Mouse (Mus musculus) forelimb bud, embryonic 11.5 days (tissue): ENCODE results near the gene Ttc37.

Experiments used
- DNase-seq: peaks from one replicate; pipeline ENCODE4 v3.0.0-alpha.2; 2012; ENCODE audit warnings: low read depth, low spot score

The Ttc37 gene

GRCm38 (mm10) chr13:76098493-76099303 lies at the start of gene Ttc37, which contains the start of gene Arsk:
Ttc37 (plus strand) TSS chr13:76098734.
Arsk (minus strand) TSS chr13:76098660.
- peak; percentile 98 for DNase-seq

- peak; percentile 21 for DNase-seq
Observed at GRCm38 (mm10) chr13:76055391-76056232, 42.9 kb upstream of the Ttc37 start.

- peak; percentile 80 for DNase-seq
Observed at GRCm38 (mm10) chr13:76056261-76056724, 42.2 kb upstream of the Ttc37 start.

GRCm38 (mm10) chr13:76056896-76057266 lies 41.7 kb upstream of the Ttc37 start, which contains the start of gene Gpr150:
Gpr150 (minus strand) TSS chr13:76056996.
- DNase-seq = no peak

GRCm38 (mm10) chr13:76057267-76058069 lies 41.1 kb upstream of the Ttc37 start:
- DNase-seq = no peak

- DNase-seq = no peak
Observed at GRCm38 (mm10) chr13:76059591-76059990, 38.9 kb upstream of the Ttc37 start.

- DNase-seq = no peak
Observed at GRCm38 (mm10) chr13:76062126-76062525, 36.4 kb upstream of the Ttc37 start.

GRCm38 (mm10) chr13:76062569-76062968 lies 36.0 kb upstream of the Ttc37 start:
- no peak for DNase-seq

- DNase-seq = no peak
Observed at GRCm38 (mm10) chr13:76063548-76063947, 35.0 kb upstream of the Ttc37 start.

- DNase-seq = no peak
Observed at GRCm38 (mm10) chr13:76064363-76064945, 34.1 kb upstream of the Ttc37 start.

- no peak for DNase-seq
Observed at GRCm38 (mm10) chr13:76074323-76074722, 24.2 kb upstream of the Ttc37 start.

- DNase-seq = peak; percentile 55
Observed at GRCm38 (mm10) chr13:76098116-76098492, 430 bp upstream of the Ttc37 start.

- no peak for DNase-seq
Observed at GRCm38 (mm10) chr13:76101989-76102388, 3.5 kb downstream of the Ttc37 start.

GRCm38 (mm10) chr13:76109069-76109824 lies 10.7 kb downstream of the Ttc37 start:
- DNase-seq = no peak

- no peak for DNase-seq
Observed at GRCm38 (mm10) chr13:76128799-76129198, 30.3 kb downstream of the Ttc37 start.

GRCm38 (mm10) chr13:76132415-76132814 lies 33.9 kb downstream of the Ttc37 start:
- no peak for DNase-seq

- DNase-seq = no peak
Observed at GRCm38 (mm10) chr13:76138862-76139261, 40.3 kb downstream of the Ttc37 start.

GRCm38 (mm10) chr13:76141117-76141808 lies 42.7 kb downstream of the Ttc37 start:
- no peak for DNase-seq

- no peak for DNase-seq
Observed at GRCm38 (mm10) chr13:76150483-76150882, 51.9 kb downstream of the Ttc37 start.

- no peak for DNase-seq
Observed at GRCm38 (mm10) chr13:76157099-76157498, 58.6 kb downstream of the Ttc37 start.
